12 mouse cellular contexts compared by ENCODE assay signal in the genomic region with DNA sequence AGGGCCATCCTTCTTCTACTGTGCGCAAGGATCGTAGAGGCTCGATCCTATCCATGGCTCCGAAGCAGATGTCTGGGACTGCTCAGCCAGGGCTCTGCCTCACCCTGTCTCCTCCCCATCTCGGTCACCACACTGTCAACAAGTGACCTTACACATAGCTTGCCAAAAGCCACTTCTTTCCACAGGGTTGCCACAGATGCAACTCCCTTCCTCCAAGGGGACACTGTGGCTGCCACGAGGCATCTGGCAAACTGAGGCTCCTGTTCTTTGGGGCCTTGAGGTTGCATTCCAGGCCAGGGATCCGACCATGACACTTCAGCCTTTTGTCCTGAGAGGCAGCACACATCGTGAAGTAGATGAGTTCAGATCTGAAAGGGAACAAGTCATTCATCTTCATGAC.
"Had no signal": no experiment of that assay in that cellular context is flagged by ENCODE, and none has a peak within 500 bp of the region (broad histone marks: within the 10 kb centered on the region; RNA-seq: fewer than 3 reads in every experiment).

No protein-coding gene starts in this region.

- H3K36me3 ChIP-seq: kidney, embryonic 15.5 days; limb, embryonic 15.5 days; liver, embryonic 15.5 days; midbrain, embryonic 13.5 days; neural tube, embryonic 12.5 days had no signal

- H3K9me3 ChIP-seq: kidney, embryonic 15.5 days; limb, embryonic 15.5 days; liver, embryonic 15.5 days; midbrain, embryonic 13.5 days; neural tube, embryonic 12.5 days had no signal

- DNase-seq: kidney, adult 2 months; kidney, postnatal 14 days; lung, embryonic 14.5 days; lung, postnatal 14 days; thymus, postnatal 4 days had no signal

- ATAC-seq: midbrain, embryonic 13.5 days had no signal

- H3K27ac ChIP-seq: kidney, embryonic 15.5 days; left cerebral cortex, adult 2 months; limb, embryonic 15.5 days; midbrain, embryonic 13.5 days; neural tube, embryonic 12.5 days; stomach, postnatal 0 days had no signal

- H3K4me2 ChIP-seq: kidney, embryonic 15.5 days; limb, embryonic 15.5 days; liver, embryonic 15.5 days; lung, embryonic 14.5 days; midbrain, embryonic 13.5 days; neural tube, embryonic 12.5 days had no signal

- H3K4me1 ChIP-seq: midbrain, embryonic 13.5 days; neural tube, embryonic 12.5 days had no signal

- H3K4me3 ChIP-seq: kidney, embryonic 15.5 days; left cerebral cortex, adult 2 months; limb, embryonic 15.5 days; liver, embryonic 15.5 days; midbrain, embryonic 13.5 days; neural tube, embryonic 12.5 days had no signal

- H3K27me3 ChIP-seq: kidney, embryonic 15.5 days; limb, embryonic 15.5 days; liver, embryonic 15.5 days; midbrain, embryonic 13.5 days; neural tube, embryonic 12.5 days had no signal

- H3K9ac ChIP-seq: kidney, embryonic 15.5 days; limb, embryonic 15.5 days; liver, embryonic 15.5 days; lung, embryonic 14.5 days; midbrain, embryonic 13.5 days; neural tube, embryonic 12.5 days had no signal
